Mouse (Mus musculus): ENCODE data around the gene Hnrnpa1. TPM values are rescaled to one million over a fixed set of nuclear protein-coding genes. Genes with fewer than 3 reads are reported as not detected.
"Not testable (repeated sequence)": the region's sequence is repeated elsewhere in the genome, so short reads cannot be mapped to it uniquely, and the experiment has no call there.

Gene Hnrnpa1
- polyA plus RNA-seq, 1 experiment from 2014 or later: 590 TPM

GRCm38 (mm10) chr15:103256210-103256986 lies 16.2 kb downstream of the Hnrnpa1 start:
- WGBS (ENCODE audit: insufficient replicate concordance): 86% methylated on average over 6 of the region's 6 CpGs
- Histone ChIP-seq H3K27ac (ENCODE audit: low read depth, low read length) (no peak overlapping the region), H3K4me2 (peak overlapping the region; percentile 41), H3K4me1 (ENCODE audit: control insufficient read depth, insufficient read depth, low read length) (peaks cover 24% of the 10 kb centered on the region), H3K9ac (ENCODE audit: low read depth, low read length) (no peak overlapping the region), H3K27me3 (ENCODE audit: control insufficient read depth, insufficient read depth, low read length) (no peaks in the 10 kb centered on the region), H3K9me3 (replicated peaks; ENCODE audit: control insufficient read depth, low read length) (no peaks in the 10 kb centered on the region), H3K36me3 (ENCODE audit: control insufficient read depth, insufficient read depth, low read length) (no peaks in the 10 kb centered on the region), H3K4me3 (ENCODE audit: low read depth, low read length) (no peak overlapping the region)
- no peak for ATAC-seq (replicated peaks; ENCODE audit: insufficient number of reproducible peaks, low FRiP score, low TSS enrichment)

- no peaks in the 10 kb centered on the region for H3K36me3 ChIP-seq (ENCODE audit: control insufficient read depth, insufficient read depth, low read length)
- peak within 1 kb of the TSS; percentile 30 for H3K4me3 ChIP-seq (ENCODE audit: low read depth, low read length)
- H3K9me3 ChIP-seq (replicated peaks; ENCODE audit: control insufficient read depth, low read length): no peaks in the 10 kb centered on the region
- no peaks in the 10 kb centered on the region for H3K27me3 ChIP-seq (ENCODE audit: control insufficient read depth, insufficient read depth, low read length)
- peak; percentile 96 for ATAC-seq (replicated peaks; ENCODE audit: insufficient number of reproducible peaks, low FRiP score, low TSS enrichment)
- peak within 1 kb of the TSS; percentile 71 for H3K4me2 ChIP-seq
- peak within 1 kb of the TSS; percentile 61 for H3K9ac ChIP-seq (ENCODE audit: low read depth, low read length)
- peaks cover 24% of the 10 kb centered on the region for H3K4me1 ChIP-seq (ENCODE audit: control insufficient read depth, insufficient read depth, low read length)
- peak within 1 kb of the TSS; percentile 83 for H3K27ac ChIP-seq (ENCODE audit: low read depth, low read length)
- 5% methylated on average over 15 of the region's 15 CpGs for WGBS (ENCODE audit: insufficient replicate concordance)
Observed at GRCm38 (mm10) chr15:103257790-103258728, 17.8 kb downstream of the Hnrnpa1 start, which contains the start of gene Nfe2. TSS of gene Nfe2 (minus strand) at chr15:103258403.

DNA sequence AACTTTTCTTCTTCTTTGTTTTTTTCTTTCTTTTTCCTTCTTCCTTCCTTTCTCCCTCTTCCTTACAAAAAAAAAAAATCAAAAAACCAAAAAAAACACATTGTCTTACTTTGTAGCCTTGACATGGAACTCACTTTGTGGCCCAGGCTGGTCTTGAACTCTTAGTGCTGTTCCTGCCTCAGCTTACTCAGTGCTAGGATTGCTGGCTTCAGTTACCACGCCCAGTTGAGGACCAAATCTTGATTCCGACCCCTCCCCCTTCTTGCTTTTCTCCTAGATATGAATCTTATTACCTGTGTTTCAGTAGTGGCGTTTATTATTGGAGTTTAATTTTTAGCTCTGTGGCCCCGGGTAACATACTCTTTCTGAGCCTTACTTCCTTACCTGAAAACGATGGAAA lies 18.9 kb downstream of the Hnrnpa1 start:
- Histone ChIP-seq H3K27ac (ENCODE audit: low read depth, low read length) (peak overlapping the region; percentile 69), H3K36me3 (ENCODE audit: control insufficient read depth, insufficient read depth, low read length) (no peaks in the 10 kb centered on the region), H3K9me3 (replicated peaks; ENCODE audit: control insufficient read depth, low read length) (no peaks in the 10 kb centered on the region), H3K4me3 (ENCODE audit: low read depth, low read length) (no peak overlapping the region), H3K9ac (ENCODE audit: low read depth, low read length) (no peak overlapping the region), H3K4me1 (ENCODE audit: control insufficient read depth, insufficient read depth, low read length) (peaks cover 24% of the 10 kb centered on the region), H3K27me3 (ENCODE audit: control insufficient read depth, insufficient read depth, low read length) (no peaks in the 10 kb centered on the region), H3K4me2 (peak overlapping the region; percentile 71)
- WGBS (ENCODE audit: insufficient replicate concordance): 83% methylated on average over 5 of the region's 5 CpGs
- ATAC-seq (replicated peaks; ENCODE audit: insufficient number of reproducible peaks, low FRiP score, low TSS enrichment): no peak

DNA sequence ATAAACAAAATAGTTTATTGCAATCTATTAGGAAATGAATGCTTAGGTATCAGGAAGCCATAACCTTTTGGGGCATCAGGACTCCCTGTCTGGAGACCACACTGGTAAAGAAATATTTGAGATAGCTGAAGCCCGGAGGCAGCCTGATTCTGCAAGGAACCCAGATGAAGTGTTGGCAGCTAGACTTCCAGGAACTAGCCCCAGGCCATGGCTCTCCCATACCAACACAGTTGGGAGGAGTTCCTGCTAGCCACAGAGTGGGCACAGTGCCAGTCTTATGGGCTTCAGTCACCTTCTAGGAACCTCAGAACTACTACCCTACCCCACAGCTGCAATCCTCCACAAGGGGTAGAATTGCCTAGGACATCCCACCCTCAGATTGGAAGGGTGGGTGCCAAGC lies 19.8 kb downstream of the Hnrnpa1 start:
- 8% methylated on average over 1 of the region's 1 CpGs for WGBS (ENCODE audit: insufficient replicate concordance)
- no peak overlapping the region for H3K4me2 ChIP-seq
- H3K4me1 ChIP-seq (ENCODE audit: control insufficient read depth, insufficient read depth, low read length): peaks cover 20% of the 10 kb centered on the region
- no peaks in the 10 kb centered on the region for H3K9me3 ChIP-seq (replicated peaks; ENCODE audit: control insufficient read depth, low read length)
- no peaks in the 10 kb centered on the region for H3K27me3 ChIP-seq (ENCODE audit: control insufficient read depth, insufficient read depth, low read length)
- no peak overlapping the region for H3K9ac ChIP-seq (ENCODE audit: low read depth, low read length)
- no peaks in the 10 kb centered on the region for H3K36me3 ChIP-seq (ENCODE audit: control insufficient read depth, insufficient read depth, low read length)
- H3K27ac ChIP-seq (ENCODE audit: low read depth, low read length): no peak overlapping the region
- H3K4me3 ChIP-seq (ENCODE audit: low read depth, low read length): no peak overlapping the region
- no peak for ATAC-seq (replicated peaks; ENCODE audit: insufficient number of reproducible peaks, low FRiP score, low TSS enrichment)

DNA sequence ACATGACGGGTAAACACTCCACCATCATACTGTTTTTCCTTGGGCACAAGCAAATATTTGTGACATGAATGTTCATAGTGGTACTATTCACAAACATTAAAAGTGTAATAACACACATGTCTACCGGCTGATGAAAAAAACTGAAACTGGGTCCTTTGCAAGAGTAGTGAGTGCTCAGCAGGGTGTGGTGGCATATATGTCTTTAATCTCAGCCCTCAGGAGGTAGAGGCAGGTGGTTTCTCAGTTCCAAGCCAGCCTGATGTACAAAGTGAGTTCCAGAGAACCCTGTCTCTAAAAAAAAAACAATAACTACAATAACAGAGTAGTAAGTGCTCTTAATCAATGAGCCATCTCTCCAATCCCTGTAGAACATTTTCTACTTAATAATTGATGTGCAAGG lies 24.6 kb downstream of the Hnrnpa1 start:
- H3K27me3 ChIP-seq (ENCODE audit: control insufficient read depth, insufficient read depth, low read length): no peaks in the 10 kb centered on the region
- peaks cover 5% of the 10 kb centered on the region; the same call in 1 of the 2 replicates for H3K4me1 ChIP-seq (ENCODE audit: control insufficient read depth, insufficient read depth, low read length)
- H3K9me3 ChIP-seq (replicated peaks; ENCODE audit: control insufficient read depth, low read length): no peaks in the 10 kb centered on the region
- no peak overlapping the region for H3K4me2 ChIP-seq
- H3K27ac ChIP-seq (ENCODE audit: low read depth, low read length): no peak overlapping the region
- H3K36me3 ChIP-seq (ENCODE audit: control insufficient read depth, insufficient read depth, low read length): no peaks in the 10 kb centered on the region
- WGBS (ENCODE audit: insufficient replicate concordance): 83% methylated on average over 2 of the region's 2 CpGs
- H3K9ac ChIP-seq (ENCODE audit: low read depth, low read length): no peak overlapping the region
- H3K4me3 ChIP-seq (ENCODE audit: low read depth, low read length): no peak overlapping the region
- ATAC-seq (replicated peaks; ENCODE audit: insufficient number of reproducible peaks, low FRiP score, low TSS enrichment): no peak

- Histone ChIP-seq H3K4me2 (no peak overlapping the region), H3K4me3 (ENCODE audit: low read depth, low read length) (no peak overlapping the region), H3K4me1 (ENCODE audit: control insufficient read depth, insufficient read depth, low read length) (peaks cover under 1% of the 10 kb centered on the region), H3K27ac (ENCODE audit: low read depth, low read length) (no peak overlapping the region), H3K27me3 (ENCODE audit: control insufficient read depth, insufficient read depth, low read length) (no peaks in the 10 kb centered on the region), H3K9ac (ENCODE audit: low read depth, low read length) (no peak overlapping the region), H3K9me3 (replicated peaks; ENCODE audit: control insufficient read depth, low read length) (no peaks in the 10 kb centered on the region), H3K36me3 (ENCODE audit: control insufficient read depth, insufficient read depth, low read length) (no peaks in the 10 kb centered on the region)
- 80% methylated on average over 4 of the region's 4 CpGs for WGBS (ENCODE audit: insufficient replicate concordance)
- ATAC-seq (replicated peaks; ENCODE audit: insufficient number of reproducible peaks, low FRiP score, low TSS enrichment): no peak
Observed at GRCm38 (mm10) chr15:103268903-103269302, 28.7 kb downstream of the Hnrnpa1 start.

DNA sequence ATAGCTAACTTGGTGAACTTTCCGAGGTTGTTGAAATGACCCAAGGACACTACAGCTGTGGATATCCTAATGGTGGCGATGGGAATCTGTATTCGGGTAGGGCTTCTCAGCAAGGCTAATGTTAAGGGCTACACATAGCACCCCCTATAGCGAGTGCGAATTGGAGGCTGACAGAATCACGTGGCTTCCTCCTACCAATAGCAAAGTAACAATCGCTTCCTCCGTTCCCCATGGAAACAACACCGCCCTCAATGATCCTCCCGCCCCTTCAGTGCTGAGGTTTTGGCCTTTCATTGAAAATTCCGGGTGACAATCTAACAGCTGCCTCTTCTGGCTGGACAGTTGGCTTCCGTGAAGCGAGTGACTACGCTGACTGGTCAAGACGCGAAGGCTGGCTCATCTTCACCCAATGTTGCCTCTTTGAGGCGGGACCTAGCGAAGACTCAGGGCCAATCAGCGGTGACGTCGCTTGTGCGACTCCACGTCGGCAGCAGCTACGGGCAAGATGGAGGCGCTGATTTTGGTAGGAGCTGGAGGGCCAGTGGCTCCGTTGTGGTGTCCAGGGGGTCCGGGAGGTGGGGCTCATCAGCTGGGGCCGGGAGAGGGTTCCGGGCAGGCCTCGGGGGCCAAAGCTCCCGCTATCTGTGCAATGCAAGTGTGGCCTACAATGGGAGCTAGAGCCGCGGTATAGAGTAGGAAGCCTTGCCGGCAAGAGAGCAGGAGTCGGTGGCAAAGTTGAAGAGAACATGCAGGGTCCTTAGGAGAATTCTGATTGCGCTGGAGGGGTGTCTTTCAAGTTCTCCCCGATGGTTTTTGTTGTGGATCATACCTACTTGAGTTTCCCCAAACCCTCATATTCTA lies 32.4 kb downstream of the Hnrnpa1 start, which contains the start of gene Copz1:
Gene Copz1 (plus strand): TSS at position 296 of the 861 bp plus-strand sequence.
- H3K36me3 ChIP-seq (ENCODE audit: control insufficient read depth, insufficient read depth, low read length): no peaks in the 10 kb centered on the region
- ATAC-seq (replicated peaks; ENCODE audit: insufficient number of reproducible peaks, low FRiP score, low TSS enrichment): peak; percentile 99
- H3K9ac ChIP-seq (ENCODE audit: low read depth, low read length): peak within 1 kb of the TSS; percentile 84
- H3K27me3 ChIP-seq (ENCODE audit: control insufficient read depth, insufficient read depth, low read length): no peaks in the 10 kb centered on the region
- under 1% methylated on average over 38 of the region's 38 CpGs for WGBS (ENCODE audit: insufficient replicate concordance)
- peak within 1 kb of the TSS; percentile 36 for H3K27ac ChIP-seq (ENCODE audit: low read depth, low read length)
- peak within 1 kb of the TSS; percentile 76 for H3K4me3 ChIP-seq (ENCODE audit: low read depth, low read length)
- peak within 1 kb of the TSS; percentile 70 for H3K4me2 ChIP-seq
- H3K4me1 ChIP-seq (ENCODE audit: control insufficient read depth, insufficient read depth, low read length): peaks cover 6% of the 10 kb centered on the region
- H3K9me3 ChIP-seq (replicated peaks; ENCODE audit: control insufficient read depth, low read length): no peaks in the 10 kb centered on the region

DNA sequence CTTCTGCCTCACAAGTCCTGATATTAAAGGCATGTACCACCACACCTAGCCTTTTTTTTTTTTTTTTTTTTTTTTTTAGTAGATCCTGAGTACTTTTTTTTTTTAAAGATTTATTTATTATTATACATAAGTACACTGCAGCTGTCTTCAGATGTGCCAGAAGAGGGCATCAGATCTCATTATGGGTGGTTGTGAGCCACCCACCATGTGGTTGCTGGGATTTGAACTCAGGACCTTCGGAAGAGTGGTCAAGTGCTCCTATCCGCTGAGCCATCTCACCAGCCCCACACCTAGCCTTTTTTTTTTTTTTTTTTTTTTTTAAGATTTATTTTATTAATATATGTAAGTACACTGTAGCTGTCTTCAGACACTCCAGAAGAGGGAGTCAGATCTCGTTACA lies 35.7 kb downstream of the Hnrnpa1 start:
- ATAC-seq (replicated peaks; ENCODE audit: insufficient number of reproducible peaks, low FRiP score, low TSS enrichment); H3K4me3 ChIP-seq (ENCODE audit: low read depth, low read length); H3K27ac ChIP-seq (ENCODE audit: low read depth, low read length); H3K36me3 ChIP-seq (ENCODE audit: control insufficient read depth, insufficient read depth, low read length); H3K4me1 ChIP-seq (ENCODE audit: control insufficient read depth, insufficient read depth, low read length); H3K27me3 ChIP-seq (ENCODE audit: control insufficient read depth, insufficient read depth, low read length); H3K9me3 ChIP-seq (replicated peaks; ENCODE audit: control insufficient read depth, low read length); H3K4me2 ChIP-seq; H3K9ac ChIP-seq (ENCODE audit: low read depth, low read length): not testable (repeated sequence)
- 93% methylated on average over 3 of the region's 3 CpGs for WGBS (ENCODE audit: insufficient replicate concordance)

All from heart, embryonic 11.5 days (tissue).